Mouse (Mus musculus) forebrain, postnatal 0 days (tissue): ENCODE data around the gene Sorcs1. TPM values are rescaled to one million over a fixed set of nuclear protein-coding genes. Genes with fewer than 3 reads are reported as not detected.
A peak's percentile ranks its signal among the peaks of the same experiment; 100 is the strongest.

Experiments
- ATAC-seq: fragments of 200-750 bp; cut with Nextera tagmentation; 2 replicates; pipeline ENCODE4 v1.8.0; 2017; ENCODE audit warnings: mild to moderate bottlenecking, moderate library complexity
- DNase-seq: peaks from one replicate; pipeline ENCODE4 v3.0.0-alpha.2; 2015
- H3K27ac ChIP-seq: fragments of 300-500 bp; sonication (generic); 2 replicates; pipeline ENCODE4 v1.5.1; 2014; ENCODE audit warnings: low read depth, mild to moderate bottlenecking, antibody characterized with exemption, low read length, moderate library complexity, mixed read lengths
- H3K27me3 ChIP-seq: fragments of 300-500 bp; sonication (generic); 2 replicates; pipeline ENCODE4 v1.6.1; 2014; ENCODE audit warnings: mild to moderate bottlenecking, low read length, mixed read lengths; ENCODE audit not compliant: insufficient read depth
- H3K36me3 ChIP-seq: fragments of 300-500 bp; sonication (generic); 2 replicates; pipeline ENCODE4 v1.6.1; 2014; ENCODE audit warnings: mild to moderate bottlenecking, moderate library complexity; ENCODE audit not compliant: insufficient read depth
- H3K4me1 ChIP-seq: fragments of 300-500 bp; sonication (generic); 2 replicates; pipeline ENCODE4 v1.6.1; 2014; ENCODE audit warnings: antibody characterized with exemption; ENCODE audit not compliant: insufficient read depth
- H3K4me2 ChIP-seq: fragments of 300-500 bp; sonication (generic); 2 replicates; pipeline ENCODE4 v1.6.1; 2014; ENCODE audit warnings: low read depth, mild to moderate bottlenecking, moderate library complexity
- H3K4me3 ChIP-seq: fragments of 300-500 bp; sonication (generic); 2 replicates; pipeline ENCODE4 v1.5.1; 2014; ENCODE audit warnings: low read depth, low read length, mixed read lengths
- H3K9ac ChIP-seq: fragments of 300-500 bp; sonication (generic); 2 replicates; pipeline ENCODE4 v1.6.1; 2014; ENCODE audit warnings: mild to moderate bottlenecking
- H3K9me3 ChIP-seq: fragments of 300-500 bp; sonication (generic); 2 replicates; pipeline ENCODE4 v1.6.1; 2016; ENCODE audit warnings: low read length
- CTCF ChIP-seq: sonication (generic); IDR thresholded peaks from 2 replicates; pipeline ENCODE4 v1.5.1; 2016; ENCODE audit warnings: antibody characterized with exemption, control low read depth, low read depth
- WGBS: fragments of 180-500 bp; shearing (Covaris S2); extraction: QIAGEN DNeasy Blood & Tissue Kit; methylation state at CpG from one replicate; pipeline ENCODE4 v1.1.7; 2014; 5-methylcytosine and 5-hydroxymethylcytosine counted together
- polyA plus RNA-seq: library from polyadenylated mRNA; unstranded; fragments of >200 nt; fragmentation: Nextera tagmentation; extraction: Ambion mirVana; gene quantifications from 2 replicates; pipeline ENCODE4 v1.2.1, GENCODE M21; 2015
- total RNA-seq: library from RNA; depleted of rRNA; stranded (reverse); fragments of >200 nt; gene quantifications from 2 replicates; pipeline ENCODE4 v1.2.3, GENCODE M21; 2014

The Sorcs1 gene
- total and polyA plus RNA-seq, 2 experiments from 2014 or later: 8.6 to 20.1 TPM

DNA sequence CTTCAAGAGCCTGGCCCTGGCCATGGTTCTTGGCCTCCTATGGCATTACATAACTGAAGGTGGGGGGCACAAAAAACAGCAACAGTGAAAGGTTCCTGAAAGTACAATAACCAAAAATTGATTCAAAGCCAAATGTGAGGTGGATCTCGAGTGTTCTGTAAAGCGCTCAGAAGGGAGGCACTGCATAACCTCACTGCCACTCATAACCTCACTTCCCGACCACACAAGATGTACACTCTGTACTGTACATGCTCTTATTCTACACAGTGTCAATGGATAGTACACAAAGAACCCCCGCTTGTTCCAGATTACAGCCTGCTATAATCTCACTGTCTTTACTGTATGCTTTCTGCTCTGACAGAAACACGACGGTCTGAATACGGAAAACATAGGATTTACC, 384.2 kb downstream of the Sorcs1 start:
- ATAC-seq: no peak
- Histone ChIP-seq H3K27ac (no peak overlapping the region), H3K4me2 (no peak overlapping the region), H3K36me3 (no peaks in the 10 kb centered on the region), H3K9ac (no peak overlapping the region), H3K4me1 (no peaks in the 10 kb centered on the region), H3K27me3 (no peaks in the 10 kb centered on the region), H3K9me3 (no peaks in the 10 kb centered on the region), H3K4me3 (no peak overlapping the region)
- no peak for DNase-seq
- 80% methylated on average over 7 of the region's 7 CpGs for WGBS
- TF ChIP-seq CTCF: no peak

- peak; percentile 60 for TF ChIP-seq CTCF
- Histone ChIP-seq H3K4me2 (no peak overlapping the region), H3K9ac (no peak overlapping the region), H3K4me3 (no peak overlapping the region), H3K4me1 (no peaks in the 10 kb centered on the region), H3K27me3 (no peaks in the 10 kb centered on the region), H3K27ac (no peak overlapping the region), H3K36me3 (no peaks in the 10 kb centered on the region), H3K9me3 (no peaks in the 10 kb centered on the region)
- DNase-seq (peak; percentile 62), ATAC-seq (no peak)
- 94% methylated on average over 1 of the region's 1 CpGs for WGBS
Observed at GRCm38 (mm10) chr19:50264450-50264849, 414.0 kb downstream of the Sorcs1 start.

DNA sequence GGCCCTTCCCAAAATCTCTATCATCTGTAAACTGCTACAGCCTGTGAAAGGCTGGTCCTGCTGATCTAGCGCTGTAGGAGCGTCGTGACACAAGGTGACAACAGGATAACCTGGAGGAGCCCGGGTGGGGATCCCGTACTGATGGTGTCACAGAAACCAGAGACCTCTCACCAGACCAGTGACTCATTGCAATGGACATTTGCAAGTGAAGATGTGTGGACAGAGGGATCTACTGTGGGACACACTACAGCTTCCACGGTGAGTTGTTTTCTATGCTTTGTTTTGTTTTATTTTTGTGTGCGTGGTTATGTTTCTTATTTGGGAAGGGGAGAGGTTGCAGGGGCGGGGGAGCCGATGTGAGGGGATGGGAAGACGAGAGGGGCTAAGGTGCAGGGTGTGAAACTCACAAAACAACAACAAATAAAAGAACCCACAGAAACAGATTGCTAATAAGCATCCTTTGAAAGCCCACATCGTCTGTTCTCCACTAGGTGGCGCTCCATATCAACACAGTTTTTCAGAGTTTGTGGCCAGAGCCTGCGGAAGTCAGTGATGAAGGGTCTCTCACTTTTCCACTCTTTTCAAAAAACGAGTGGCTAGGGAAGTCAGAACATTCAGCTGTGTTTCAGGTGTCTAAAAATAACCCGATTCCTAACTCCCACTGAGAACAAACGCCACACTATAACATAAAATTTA, 419.6 kb downstream of the Sorcs1 start:
- TF ChIP-seq CTCF: peak; percentile 93
- Histone ChIP-seq H3K9ac (no peak overlapping the region), H3K4me3 (no peak overlapping the region), H3K9me3 (no peaks in the 10 kb centered on the region), H3K4me2 (no peak overlapping the region), H3K4me1 (no peaks in the 10 kb centered on the region), H3K36me3 (no peaks in the 10 kb centered on the region), H3K27ac (no peak overlapping the region), H3K27me3 (no peaks in the 10 kb centered on the region)
- peak; percentile 88 for DNase-seq
- 40% methylated on average over 16 of the region's 16 CpGs for WGBS
- peak; percentile 47 for ATAC-seq

DNA sequence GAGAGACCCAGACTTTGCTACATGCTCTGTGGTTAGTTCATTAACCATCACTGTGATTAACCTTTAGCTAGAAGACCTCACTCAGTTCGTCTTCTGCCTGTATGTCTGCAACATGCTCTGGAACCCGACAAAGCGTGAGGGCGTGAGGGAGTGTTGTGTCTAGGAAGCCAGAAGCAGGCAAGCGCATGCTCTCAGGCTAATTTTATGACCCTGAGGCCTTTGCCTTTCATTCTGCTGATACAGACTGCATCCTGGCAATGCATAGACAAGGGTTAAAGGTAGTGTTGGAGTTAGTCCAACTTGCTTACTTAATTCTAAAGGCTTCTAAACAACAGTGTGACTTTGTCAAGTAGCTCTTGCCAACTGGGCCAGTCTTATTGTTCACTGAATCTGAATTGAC, 458.0 kb downstream of the Sorcs1 start:
- H3K36me3 ChIP-seq: no peaks in the 10 kb centered on the region
- H3K4me1 ChIP-seq: no peaks in the 10 kb centered on the region
- no peak for TF ChIP-seq CTCF
- H3K9ac ChIP-seq: no peak overlapping the region
- 47% methylated on average over 5 of the region's 5 CpGs for WGBS
- no peak for DNase-seq
- ATAC-seq: no peak
- H3K27me3 ChIP-seq: no peaks in the 10 kb centered on the region
- no peak overlapping the region for H3K27ac ChIP-seq
- H3K4me3 ChIP-seq: no peak overlapping the region
- H3K9me3 ChIP-seq: no peaks in the 10 kb centered on the region
- no peak overlapping the region for H3K4me2 ChIP-seq

DNA sequence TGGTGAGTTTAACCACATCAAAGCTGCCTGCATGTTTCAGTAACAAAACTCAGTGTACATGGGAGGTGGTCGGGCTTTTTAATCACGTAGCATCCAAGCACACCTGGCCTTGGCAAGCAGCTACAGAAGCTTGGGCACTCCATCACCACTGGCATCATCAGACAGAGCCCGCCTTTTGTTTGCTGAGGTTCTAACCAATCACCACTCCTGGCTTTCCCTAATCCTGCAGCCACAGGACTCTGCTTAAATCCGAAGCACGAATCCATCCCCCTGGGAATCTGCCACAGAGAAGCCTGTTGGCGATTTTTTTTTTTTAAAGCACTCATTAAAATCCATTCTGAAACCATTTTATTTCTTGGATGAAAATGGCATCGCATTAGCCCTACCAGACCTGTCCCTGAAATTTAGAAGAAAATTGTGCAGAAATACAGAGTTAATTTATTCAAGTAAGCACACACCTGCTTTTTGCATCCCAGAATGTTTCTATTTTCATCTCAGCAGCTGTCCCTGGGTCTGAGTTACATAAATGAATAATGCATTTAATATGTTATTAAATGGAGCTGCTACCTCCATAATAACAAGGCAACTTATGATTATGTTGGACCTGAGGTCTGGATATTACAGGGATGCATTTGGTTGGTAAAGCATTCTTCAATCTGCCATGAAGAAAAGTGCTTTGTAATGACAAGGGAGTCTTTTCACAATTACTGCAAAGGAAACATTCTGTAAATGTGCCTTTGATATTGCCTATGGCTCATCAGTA, 463.8 kb downstream of the Sorcs1 start:
- ATAC-seq: peak; percentile 45; the same call in 1 of the 2 replicates
- Histone ChIP-seq H3K27ac (no peak overlapping the region), H3K4me3 (no peak overlapping the region), H3K4me2 (no peak overlapping the region), H3K9ac (no peak overlapping the region), H3K36me3 (no peaks in the 10 kb centered on the region), H3K9me3 (no peaks in the 10 kb centered on the region), H3K27me3 (no peaks in the 10 kb centered on the region), H3K4me1 (no peaks in the 10 kb centered on the region)
- WGBS: 17% methylated on average over 7 of the region's 7 CpGs
- DNase-seq: peak; percentile 36
- no peak for TF ChIP-seq CTCF

- TF ChIP-seq CTCF: no peak
- H3K9me3 ChIP-seq: no peaks in the 10 kb centered on the region
- no peak overlapping the region for H3K27ac ChIP-seq
- H3K27me3 ChIP-seq: no peaks in the 10 kb centered on the region
- H3K36me3 ChIP-seq: no peaks in the 10 kb centered on the region
- WGBS: 38% methylated on average over 7 of the region's 7 CpGs
- DNase-seq (no peak), ATAC-seq (no peak)
- no peaks in the 10 kb centered on the region for H3K4me1 ChIP-seq
- H3K4me3 ChIP-seq: no peak overlapping the region
- no peak overlapping the region for H3K9ac ChIP-seq
- H3K4me2 ChIP-seq: no peak overlapping the region
Observed at GRCm38 (mm10) chr19:50210456-50210855, 468.0 kb downstream of the Sorcs1 start.

- no peaks in the 10 kb centered on the region for H3K36me3 ChIP-seq
- no peaks in the 10 kb centered on the region for H3K4me1 ChIP-seq
- H3K9me3 ChIP-seq: no peaks in the 10 kb centered on the region
- H3K4me3 ChIP-seq: no peak overlapping the region
- ATAC-seq (no peak), DNase-seq (no peak)
- H3K9ac ChIP-seq: no peak overlapping the region
- no peaks in the 10 kb centered on the region for H3K27me3 ChIP-seq
- no peak overlapping the region for H3K27ac ChIP-seq
- TF ChIP-seq CTCF: no peak
- WGBS: 72% methylated on average over 6 of the region's 6 CpGs
- no peak overlapping the region for H3K4me2 ChIP-seq
Observed at GRCm38 (mm10) chr19:50204341-50204740, 474.1 kb downstream of the Sorcs1 start.
